Mouse (Mus musculus) heart, adult 2 months (tissue): ENCODE data around the gene Grin2b. TPM values are rescaled to one million over a fixed set of nuclear protein-coding genes. Genes with fewer than 3 reads are reported as not detected.

Experiments used
- DNase-seq, 2 experiments: peaks; one replicate each; pipeline ENCODE4 v3.0.0; 2021
- H3K27ac ChIP-seq: fragments of 200-600 bp; 2 replicates; pipeline ENCODE4 v1.8.1; 2022
- H3K27me3 ChIP-seq: fragments of 200-500 bp; 2 replicates; pipeline ENCODE4 v1.6.1; 2012; ENCODE audit warnings: mild to moderate bottlenecking, low read length, inconsistent platforms, mixed read lengths; ENCODE audit not compliant: control insufficient read depth, insufficient read depth
- H3K36me3 ChIP-seq: fragments of 200-500 bp; 2 replicates; pipeline ENCODE4 v1.6.1; 2012; ENCODE audit warnings: low read length, inconsistent platforms; ENCODE audit not compliant: control insufficient read depth, insufficient read depth
- H3K4me1 ChIP-seq: fragments of 200-500 bp; 2 replicates; pipeline ENCODE4 v1.6.1; 2011; ENCODE audit warnings: low read length; ENCODE audit not compliant: control insufficient read depth, insufficient read depth
- H3K4me3 ChIP-seq: fragments of 200-600 bp; 2 replicates; pipeline ENCODE4 v1.8.1; 2022
- H3K79me2 ChIP-seq: fragments of 200-500 bp; replicated peaks from 2 replicates; pipeline ENCODE4 v1.6.1; 2012; ENCODE audit warnings: mild to moderate bottlenecking, inconsistent platforms, low read length, moderate library complexity, mixed read lengths; ENCODE audit not compliant: control insufficient read depth, insufficient read depth
- H3K9ac ChIP-seq: fragments of 200-500 bp; 2 replicates; pipeline ENCODE4 v1.6.1; 2012; ENCODE audit warnings: low read depth, mild to moderate bottlenecking, control low read depth, inconsistent platforms, low read length, mixed read lengths
- CTCF ChIP-seq: fragments of 200-600 bp; IDR thresholded peaks from 2 replicates; pipeline ENCODE4 v1.8.1; 2022; ENCODE audit warnings: antibody characterized with exemption, mild to moderate bottlenecking, moderate library complexity
- EP300 ChIP-seq: fragments of 200-500 bp; IDR thresholded peaks from 2 replicates; pipeline ENCODE4 v1.6.1; 2011; ENCODE audit warnings: low read depth, low read length, control low read depth; ENCODE audit not compliant: insufficient read depth
- POLR2A ChIP-seq: fragments of 200-500 bp; IDR thresholded peaks from 2 replicates; pipeline ENCODE4 v1.6.1; 2011; ENCODE audit warnings: mild to moderate bottlenecking, low read depth, low read length, control low read depth; ENCODE audit not compliant: insufficient read depth
- WGBS: fragments of 180-500 bp; shearing (Covaris S2); methylation state at CpG from one replicate; pipeline ENCODE4 v1.1.7; 2018; 5-methylcytosine and 5-hydroxymethylcytosine counted together
- intact Hi-C: fragments of 180-260 bp; cut with DNase I; formaldehyde crosslinking; loops from one replicate; pipeline ENCODE4 v1.15.1; 2025
- polyA plus RNA-seq: library from polyadenylated mRNA; depleted of rRNA; stranded (reverse); fragments of >200 nt; gene quantifications from 2 replicates; pipeline ENCODE4 v1.2.3, GENCODE M21; 2012
- total RNA-seq, 2 experiments: library from RNA; stranded (reverse); gene quantifications; 2 replicates each; pipeline ENCODE4 v1.2.3; 2021

Grin2b gene
- total and polyA plus RNA-seq, 3 experiments, result 0.02 TPM; not detected in 2

DNA sequence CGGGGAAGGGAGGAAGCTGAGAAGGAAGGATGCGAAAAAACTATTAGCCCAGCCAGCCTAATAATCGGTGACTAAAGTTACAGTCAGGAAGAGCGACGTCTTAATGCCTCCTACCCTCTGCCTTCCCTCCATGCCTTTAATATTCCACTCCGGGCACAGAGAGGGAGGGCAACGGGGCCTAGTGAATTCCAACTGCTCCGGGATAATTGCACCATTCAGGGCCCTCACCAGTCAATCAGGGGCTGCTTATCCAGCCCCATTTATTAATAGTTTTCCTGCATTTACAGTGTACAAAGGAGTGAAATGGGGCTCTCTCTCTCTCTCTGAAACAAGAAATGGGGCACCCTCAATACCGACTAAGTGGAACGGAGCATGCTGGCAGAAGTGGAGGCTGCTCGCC lies 11.2 kb downstream of the Grin2b start:
- intact Hi-C loops, result no loop called here
- no peak for TF ChIP-seq CTCF
- TF ChIP-seq EP300, result no peak
- TF ChIP-seq POLR2A, result no peak
- WGBS, result 79% methylated on average over 11 of the region's 11 CpGs

DNA sequence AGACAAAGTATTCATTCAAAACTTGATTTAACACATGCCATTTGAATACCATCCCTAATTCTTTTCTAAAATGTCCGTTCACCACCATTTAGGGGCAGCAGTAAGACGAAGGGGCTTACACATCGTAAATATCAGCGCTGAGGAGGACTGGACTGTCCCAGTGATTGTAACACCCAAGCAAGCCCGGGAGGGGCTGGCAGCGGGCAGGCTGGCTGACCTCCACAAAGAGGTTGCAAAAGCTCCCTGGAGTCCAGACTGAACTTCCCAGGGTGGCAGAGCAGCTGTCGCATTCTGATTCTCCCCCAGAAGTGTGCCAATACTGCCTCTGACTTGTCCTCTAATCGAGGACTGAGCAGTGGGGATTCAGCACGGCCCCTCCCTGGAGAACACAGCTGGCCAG lies 19.9 kb downstream of the Grin2b start:
- TF ChIP-seq CTCF (no peak), POLR2A (no peak), EP300 (no peak)

More for the DNA sequence above, 11.2 kb downstream of the Grin2b start:
- DNase-seq, result no peak
- Histone ChIP-seq H3K27ac (no peak overlapping the region), H3K36me3 (no peaks in the 10 kb centered on the region), H3K4me1 (no peaks in the 10 kb centered on the region), H3K4me3 (no peak overlapping the region), H3K27me3 (no peaks in the 10 kb centered on the region), H3K79me2 (no peaks in the 10 kb centered on the region), H3K9ac (no peak overlapping the region)

DNA sequence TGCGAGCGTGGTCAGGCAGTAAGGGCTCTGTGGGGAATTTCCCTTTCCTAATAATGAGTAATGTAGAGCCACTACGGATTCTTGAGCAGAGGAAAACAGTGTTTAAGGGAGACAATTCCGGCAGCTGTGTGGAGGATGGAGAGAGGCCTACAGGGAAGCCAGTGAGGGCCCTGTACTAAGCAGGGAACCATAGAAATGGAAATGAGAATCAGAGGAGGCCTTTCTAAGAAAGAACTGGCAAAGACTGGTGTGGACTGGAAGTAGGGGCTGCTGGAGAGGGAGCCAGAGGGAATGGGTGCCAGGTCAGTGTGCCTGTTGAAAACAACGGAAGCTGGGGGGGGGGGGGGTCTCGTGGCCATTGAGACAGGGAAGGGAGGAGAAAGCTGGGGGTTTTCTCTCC lies 23.2 kb downstream of the Grin2b start:
- TF ChIP-seq CTCF (no peak), EP300 (no peak)
- H3K4me3 ChIP-seq, result no peak overlapping the region
- no peak for DNase-seq
- WGBS, result 47% methylated on average over 6 of the region's 6 CpGs
- H3K36me3 ChIP-seq, result no peaks in the 10 kb centered on the region
- H3K4me1 ChIP-seq, result no peaks in the 10 kb centered on the region
- H3K79me2 ChIP-seq, result no peaks in the 10 kb centered on the region
- H3K27ac ChIP-seq, result no peak overlapping the region
- intact Hi-C loops, result no loop called here
- H3K27me3 ChIP-seq, result no peaks in the 10 kb centered on the region
- H3K9ac ChIP-seq, result no peak overlapping the region

More for the DNA sequence above, 19.9 kb downstream of the Grin2b start:
- no peaks in the 10 kb centered on the region for H3K79me2 ChIP-seq
- H3K4me3 ChIP-seq, result no peak overlapping the region
- DNase-seq, result peak in 1 of 2 experiments; percentile 2
- no peaks in the 10 kb centered on the region for H3K36me3 ChIP-seq
- H3K27me3 ChIP-seq, result no peaks in the 10 kb centered on the region
- no peaks in the 10 kb centered on the region for H3K4me1 ChIP-seq
- no peak overlapping the region for H3K9ac ChIP-seq
- intact Hi-C loops, result no loop called here
- WGBS, result 66% methylated on average over 9 of the region's 9 CpGs
- no peak overlapping the region for H3K27ac ChIP-seq

DNA sequence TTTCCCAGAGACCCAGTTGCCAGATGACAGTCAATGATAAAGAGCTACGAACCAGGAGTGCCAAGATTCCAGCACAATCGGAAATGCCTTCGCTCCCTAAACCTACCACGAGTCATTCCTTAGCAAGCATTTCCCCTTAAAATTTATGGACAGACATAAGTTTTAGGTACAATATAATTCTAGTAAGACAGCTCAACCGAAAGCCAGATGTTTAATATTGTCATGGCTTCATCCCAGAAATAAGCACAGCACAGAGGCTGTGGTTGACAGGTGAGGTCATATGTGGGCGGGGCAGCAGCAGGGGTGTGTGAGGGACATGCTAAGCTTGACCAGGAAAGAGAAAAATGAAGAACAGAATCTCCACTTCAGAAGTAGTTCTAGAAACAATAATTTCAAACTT lies 33.3 kb downstream of the Grin2b start:
- no peak for DNase-seq
- Histone ChIP-seq H3K79me2 (no peaks in the 10 kb centered on the region), H3K27ac (no peak overlapping the region), H3K4me3 (no peak overlapping the region), H3K4me1 (no peaks in the 10 kb centered on the region), H3K36me3 (no peaks in the 10 kb centered on the region), H3K9ac (no peak overlapping the region), H3K27me3 (no peaks in the 10 kb centered on the region)
- 75% methylated on average over 6 of the region's 6 CpGs for WGBS
- intact Hi-C loops, result no loop called here
- TF ChIP-seq EP300, result no peak
- no peak for TF ChIP-seq POLR2A
- TF ChIP-seq CTCF, result no peak

DNA sequence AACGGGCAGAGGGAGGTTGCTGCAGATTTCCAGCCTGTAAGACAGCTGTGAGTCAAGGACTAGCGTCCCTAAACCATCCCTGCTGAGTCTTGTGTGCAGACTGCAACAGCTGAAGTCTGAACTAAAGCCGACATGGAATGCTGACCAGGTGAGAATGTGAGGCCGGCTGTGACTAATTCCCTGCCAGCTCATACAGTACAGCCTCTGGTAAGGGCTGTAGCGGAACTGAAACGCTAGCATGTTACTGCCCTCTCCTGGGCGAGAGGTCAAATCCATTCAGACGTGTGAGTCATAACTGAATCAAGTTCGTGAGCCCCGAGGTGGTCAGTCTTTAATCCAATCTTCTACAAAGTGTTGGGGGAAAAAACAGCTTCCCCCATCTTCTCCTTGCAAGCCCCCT lies 42.9 kb downstream of the Grin2b start:
- DNase-seq, result no peak

DNA sequence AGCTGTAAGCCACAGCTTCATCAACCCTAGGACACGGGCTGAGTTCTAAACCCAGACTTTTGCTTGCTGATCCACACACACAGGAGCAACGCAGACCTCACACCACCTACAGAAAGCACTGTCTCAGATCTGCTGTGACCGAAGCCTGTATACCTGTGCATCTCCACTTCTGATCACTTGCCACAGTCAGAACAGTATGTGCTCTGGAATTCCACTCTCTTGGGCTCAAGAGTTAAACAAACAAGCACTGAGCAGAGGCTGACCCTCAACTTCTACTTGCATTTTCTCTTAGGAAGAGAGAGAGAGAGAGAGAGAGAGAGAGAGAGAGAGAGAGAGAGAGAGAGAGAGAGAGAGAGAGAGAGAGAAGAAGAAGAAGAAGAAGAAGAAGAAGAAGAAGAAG lies 50.7 kb downstream of the Grin2b start:
- DNase-seq, result no peak
- Histone ChIP-seq H3K9ac (no peak overlapping the region), H3K27me3 (no peaks in the 10 kb centered on the region), H3K79me2 (no peaks in the 10 kb centered on the region), H3K27ac (no peak overlapping the region), H3K4me3 (no peak overlapping the region), H3K36me3 (no peaks in the 10 kb centered on the region), H3K4me1 (no peaks in the 10 kb centered on the region)
- intact Hi-C loops, result no loop called here
- TF ChIP-seq POLR2A, result no peak
- TF ChIP-seq CTCF, result no peak
- no peak for TF ChIP-seq EP300
- WGBS, result 87% methylated on average over 3 of the region's 3 CpGs

More for the DNA sequence above, 42.9 kb downstream of the Grin2b start:
- intact Hi-C loops, result no loop called here
- WGBS, result 18% methylated on average over 10 of the region's 10 CpGs
- Histone ChIP-seq H3K4me1 (no peaks in the 10 kb centered on the region), H3K27ac (no peak overlapping the region), H3K27me3 (no peaks in the 10 kb centered on the region), H3K79me2 (no peaks in the 10 kb centered on the region), H3K36me3 (no peaks in the 10 kb centered on the region), H3K4me3 (no peak overlapping the region), H3K9ac (no peak overlapping the region)
- TF ChIP-seq CTCF (peak; percentile 32), EP300 (no peak), POLR2A (no peak)

DNA sequence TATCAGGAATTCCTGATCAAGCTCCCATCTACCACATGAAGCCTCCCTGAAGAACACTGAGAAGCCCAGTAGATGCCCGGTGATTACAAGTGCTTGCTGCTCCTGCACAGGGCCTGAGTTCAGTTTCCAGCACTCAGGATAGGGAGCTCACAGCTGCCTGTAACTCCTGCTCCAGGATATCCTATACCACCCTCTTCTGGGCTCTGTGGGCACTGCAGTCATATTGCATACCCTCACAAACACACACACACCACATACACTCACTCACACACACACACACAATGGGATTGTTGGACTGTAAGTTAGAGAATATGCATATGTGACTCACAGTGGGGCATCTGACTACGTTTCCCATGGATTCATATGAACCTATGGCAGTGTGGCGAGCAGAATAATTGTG lies 55.9 kb downstream of the Grin2b start:
- Histone ChIP-seq H3K27ac (no peak overlapping the region), H3K4me1 (no peaks in the 10 kb centered on the region), H3K4me3 (no peak overlapping the region), H3K79me2 (no peaks in the 10 kb centered on the region), H3K9ac (no peak overlapping the region), H3K36me3 (no peaks in the 10 kb centered on the region), H3K27me3 (no peaks in the 10 kb centered on the region)
- intact Hi-C loops, result no loop called here
- 89% methylated on average over 3 of the region's 3 CpGs for WGBS
- TF ChIP-seq EP300 (no peak), POLR2A (no peak), CTCF (no peak)
- no peak for DNase-seq
